Mouse (Mus musculus) spleen, postnatal 14 days (tissue): ENCODE data around the gene 1700001P01Rik.
"Not testable (repeated sequence)": the region's sequence is repeated elsewhere in the genome, so short reads cannot be mapped to it uniquely, and the experiment has no call there.

Experiments
- DNase-seq, 2 experiments: peaks; one replicate each; pipeline ENCODE4 v3.0.0; 2021 to 2022; ENCODE audit warnings: low spot score in 2 of 2

Gene 1700001P01Rik

GRCm38 (mm10) chr11:97793165-97793564, 17.4 kb upstream of the 1700001P01Rik start:
- peak in 1 of 2 experiments; percentile 31 for DNase-seq

GRCm38 (mm10) chr11:97790778-97791438, 15.2 kb upstream of the 1700001P01Rik start:
- DNase-seq, result not testable (repeated sequence)

DNA sequence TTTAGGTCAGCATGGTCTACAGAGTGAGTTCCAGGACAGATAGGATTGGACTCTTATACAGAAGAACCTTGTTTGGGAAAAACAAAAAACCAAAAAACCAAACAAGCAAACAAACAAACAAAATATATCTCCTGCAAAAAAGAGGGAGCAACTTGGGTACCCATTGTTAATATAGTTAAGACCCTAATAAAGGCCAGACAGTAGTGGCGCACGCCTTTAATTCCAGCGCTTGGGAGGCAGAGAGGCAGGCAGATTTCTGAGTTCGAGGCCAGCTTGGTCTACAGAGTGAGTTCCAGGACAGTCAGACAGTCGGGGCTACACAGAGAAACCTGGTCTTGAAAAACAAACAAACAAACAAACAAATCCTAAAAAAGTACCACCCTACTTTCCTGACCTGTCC, 14.0 kb upstream of the 1700001P01Rik start:
- no peak for DNase-seq

GRCm38 (mm10) chr11:97787961-97788360, 12.2 kb upstream of the 1700001P01Rik start:
- no peak for DNase-seq

- no peak for DNase-seq
These were observed 6.8 kb upstream of the 1700001P01Rik start for GRCm38 (mm10) chr11:97782564-97782895.

GRCm38 (mm10) chr11:97781832-97782563, 6.3 kb upstream of the 1700001P01Rik start, which contains the start of gene Rpl23:
TSS of gene Rpl23 (minus strand) at chr11:97782437.
- peak; percentile 97 to 100 for DNase-seq

DNA sequence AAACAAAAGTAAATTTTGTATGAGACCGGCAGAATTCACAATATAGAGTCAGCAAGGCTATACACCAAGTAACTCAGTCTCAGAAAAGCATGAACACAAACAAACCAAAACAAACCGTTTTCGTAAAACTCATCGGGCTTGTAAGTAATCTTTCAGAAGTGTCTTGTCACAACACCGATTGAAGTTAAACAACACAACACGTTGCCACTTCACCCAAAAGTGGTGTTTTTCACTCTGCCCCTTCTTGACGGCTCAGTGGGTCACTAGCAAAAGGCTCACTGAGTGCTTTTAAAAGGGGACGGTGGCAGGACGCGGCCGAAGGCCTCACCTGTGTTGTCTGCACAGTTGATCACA, 5.7 kb upstream of the 1700001P01Rik start:
- no peak for DNase-seq

DNA sequence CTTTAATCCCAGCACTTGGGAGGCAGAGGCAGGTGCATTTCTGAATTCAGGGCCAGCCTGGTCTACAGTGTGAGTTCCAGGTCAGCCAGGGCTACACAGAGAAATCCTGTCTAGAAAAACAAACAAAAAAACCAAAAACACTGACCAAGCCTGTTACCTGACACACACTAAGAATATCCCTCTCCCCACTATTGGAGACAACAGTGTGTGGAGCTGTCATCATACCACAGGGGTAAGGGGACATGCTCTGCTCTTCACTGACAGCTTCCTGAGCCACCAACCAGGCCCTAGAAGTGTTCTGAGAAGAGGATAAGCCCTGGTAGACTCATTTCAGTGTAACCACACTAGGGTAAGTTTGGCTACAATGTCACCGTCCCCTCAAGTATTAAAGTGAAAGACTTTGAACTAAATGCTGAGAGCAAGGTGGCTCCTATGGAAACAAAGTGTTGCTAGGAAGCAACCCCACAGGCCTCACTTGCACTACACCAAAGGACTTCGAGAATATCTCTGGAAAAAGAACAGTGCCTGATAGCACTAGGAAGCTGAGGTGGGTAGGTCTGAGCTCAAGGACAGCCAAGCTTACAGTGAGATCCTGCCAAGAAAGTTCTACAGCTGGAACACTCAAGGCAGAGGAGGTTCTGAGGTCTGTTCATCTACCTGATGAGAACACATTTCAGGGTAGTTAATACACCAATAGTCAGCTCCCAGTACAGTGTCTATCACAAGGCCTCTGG, 4.4 kb upstream of the 1700001P01Rik start:
- DNase-seq, result no peak

- DNase-seq, result no peak
These were observed 3.2 kb upstream of the 1700001P01Rik start for GRCm38 (mm10) chr11:97778918-97779317.

GRCm38 (mm10) chr11:97777129-97777529, 1.4 kb upstream of the 1700001P01Rik start:
- DNase-seq, result no peak

- no peak for DNase-seq
These were observed 895 bp upstream of the 1700001P01Rik start for GRCm38 (mm10) chr11:97776497-97777128.

- DNase-seq, result no peak
These were observed 532 bp downstream of the 1700001P01Rik start for GRCm38 (mm10) chr11:97775186-97775585.

DNA sequence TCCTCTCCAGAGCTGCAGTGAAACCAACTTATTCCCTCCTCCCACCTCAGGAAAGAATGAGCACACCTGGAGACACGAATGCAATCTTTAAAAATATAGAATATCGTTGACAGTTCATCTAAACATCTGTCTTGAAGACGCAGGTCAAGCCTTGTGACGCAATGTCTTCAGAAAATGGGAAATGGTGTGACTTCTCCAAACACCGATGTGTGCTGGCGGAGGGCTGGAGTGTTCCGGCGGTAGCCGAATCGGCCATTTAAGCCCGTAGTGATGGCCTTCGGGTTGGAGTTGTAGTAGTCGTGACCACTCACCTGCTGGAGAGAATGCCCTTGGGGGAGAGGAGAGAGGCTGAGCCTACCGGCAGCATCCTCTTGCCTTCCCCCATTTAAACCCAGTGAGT, 4.3 kb downstream of the 1700001P01Rik start:
- no peak for DNase-seq

- no peak for DNase-seq
These were observed 6.0 kb downstream of the 1700001P01Rik start for GRCm38 (mm10) chr11:97769704-97770103.

GRCm38 (mm10) chr11:97766154-97766881, 9.4 kb downstream of the 1700001P01Rik start, which contains the start of gene Cwc25:
TSS of gene Cwc25 (minus strand) at chr11:97766556.
- DNase-seq, result peak; percentile 84 to 94

- no peak for DNase-seq
These were observed 14.1 kb downstream of the 1700001P01Rik start for GRCm38 (mm10) chr11:97761638-97762037.

GRCm38 (mm10) chr11:97758942-97759341, 16.8 kb downstream of the 1700001P01Rik start:
- DNase-seq, result no peak

- no peak for DNase-seq
These were observed 17.6 kb downstream of the 1700001P01Rik start for GRCm38 (mm10) chr11:97758125-97758524.

GRCm38 (mm10) chr11:97753277-97753676, 22.4 kb downstream of the 1700001P01Rik start:
- no peak for DNase-seq

DNA sequence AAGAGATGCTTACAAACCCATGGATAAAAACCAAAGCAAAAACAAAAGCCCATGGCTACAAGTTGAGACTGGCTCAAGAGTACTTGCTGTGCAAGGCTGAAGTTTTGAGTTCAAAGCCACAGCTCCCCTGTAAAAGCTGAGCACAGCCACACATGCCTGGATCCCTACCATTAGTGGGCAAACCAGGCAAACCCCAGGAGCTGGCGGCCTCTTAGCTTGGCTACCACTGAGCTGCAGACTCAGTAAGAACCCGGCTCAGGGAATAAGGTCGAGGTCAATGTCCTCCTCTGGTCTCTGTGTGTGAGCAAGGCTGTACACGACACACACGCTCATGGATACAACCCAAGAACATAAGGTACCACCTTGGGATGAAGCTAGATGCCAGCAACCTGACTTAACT, 27.2 kb downstream of the 1700001P01Rik start:
- DNase-seq, result no peak

DNA sequence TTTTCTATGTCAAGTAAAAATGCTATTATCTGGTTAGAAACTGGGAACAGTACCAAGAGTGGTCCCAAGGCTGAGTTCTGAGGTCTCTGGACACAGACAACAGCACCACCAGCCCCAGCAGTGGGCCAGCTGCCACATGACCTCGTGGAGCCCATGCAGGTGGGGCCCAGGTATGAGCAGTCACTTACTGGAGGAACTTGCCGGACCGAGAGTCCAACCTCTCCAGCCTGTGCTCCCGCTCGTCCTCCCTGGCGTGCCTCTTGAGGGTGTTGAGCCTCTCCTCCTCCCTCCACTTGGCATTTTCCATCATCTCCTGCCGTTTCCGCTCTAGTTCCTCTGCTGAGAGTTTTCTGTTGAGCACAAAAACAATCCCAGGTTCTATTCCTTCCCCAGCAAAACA, 27.9 kb downstream of the 1700001P01Rik start:
- DNase-seq, result no peak
